Mouse (Mus musculus): Measurements from ENCODE around the gene Pitx2. TPM values are rescaled to one million over a fixed set of nuclear protein-coding genes. Genes with fewer than 3 reads are reported as not detected.

Pitx2 gene
- polyA plus RNA-seq, 1 experiment from 2014 or later, result 0.20 TPM

DNA sequence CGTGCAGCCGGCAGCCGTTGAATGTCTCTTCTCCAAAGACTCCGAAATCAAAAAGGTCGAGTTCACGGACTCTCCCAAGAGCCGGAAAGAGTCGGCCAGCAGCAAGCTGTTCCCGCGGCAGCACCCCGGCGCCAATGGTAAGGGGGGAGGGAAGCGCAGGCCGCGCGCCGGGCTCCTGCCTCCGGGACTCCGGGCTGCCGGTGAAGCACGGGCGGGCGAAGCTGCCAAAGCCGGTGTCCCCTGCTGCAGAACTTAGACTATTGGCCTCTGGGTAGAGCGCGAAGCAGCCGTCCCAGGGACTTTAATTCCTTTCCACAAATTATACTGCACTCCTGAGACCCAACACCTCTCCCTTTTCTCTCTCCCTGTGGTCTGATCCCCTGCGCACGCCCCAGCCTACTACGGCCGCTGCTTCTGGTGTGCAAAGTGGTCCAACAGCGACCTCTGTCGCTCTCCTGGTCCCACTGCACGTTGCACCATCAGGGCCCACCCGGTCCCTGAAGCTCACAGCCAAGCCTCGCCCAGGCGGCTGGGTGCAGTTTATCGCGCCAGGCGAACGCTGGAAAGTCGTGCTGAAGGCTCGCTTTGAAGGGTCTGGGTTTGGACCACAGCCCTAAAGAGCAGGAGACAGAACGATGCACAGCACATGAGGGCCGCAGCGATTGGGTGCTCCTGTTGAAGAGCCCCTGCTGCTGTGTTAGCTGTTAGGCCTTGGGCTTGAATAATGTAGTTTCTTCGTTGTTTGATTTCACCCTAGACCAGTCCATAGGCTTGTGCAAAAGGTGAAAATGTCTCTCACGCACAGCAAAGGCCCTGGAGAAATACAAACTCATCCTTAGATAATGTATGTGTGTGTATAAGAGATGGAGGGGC is 5.0 kb downstream of the Pitx2 start:
- peak; percentile 78 for DNase-seq

DNA sequence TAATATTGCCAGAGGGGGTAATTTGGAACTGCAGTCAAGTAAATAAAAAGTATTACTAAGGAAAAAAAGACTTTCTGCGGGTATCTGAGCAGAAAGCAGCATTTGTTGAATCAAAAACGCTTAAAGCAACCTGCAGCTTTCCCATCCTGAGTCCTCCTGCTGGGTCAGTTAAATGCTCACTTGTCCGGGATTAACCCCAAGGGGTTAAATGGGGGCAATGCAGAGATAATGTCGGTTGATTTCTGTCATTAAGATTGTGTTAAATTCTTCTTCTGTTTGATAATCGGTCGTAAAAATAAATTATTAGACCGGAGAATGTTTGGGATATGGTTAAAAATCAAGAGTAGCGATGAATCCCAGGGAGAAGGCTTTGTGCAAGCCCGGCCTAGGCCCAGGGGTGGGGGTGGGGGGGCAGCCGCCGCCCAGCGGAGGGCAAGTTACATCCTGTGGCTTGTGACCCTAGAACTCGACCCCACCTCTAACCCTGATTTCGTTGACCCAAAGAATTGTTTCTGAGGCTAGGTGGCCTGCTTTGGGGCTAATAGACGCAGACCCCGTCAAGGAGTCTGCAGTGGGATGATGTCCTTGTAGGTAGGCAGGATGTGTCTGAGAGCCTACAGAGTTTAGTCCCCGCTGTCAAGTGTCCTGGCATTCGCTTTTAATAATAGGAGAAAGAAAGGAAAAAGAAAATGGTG is 6.0 kb downstream of the Pitx2 start:
- H3K27me3 ChIP-seq (ENCODE audit: insufficient read depth, low read length), result peaks cover 95% of the 10 kb centered on the region
- WGBS (ENCODE audit: insufficient replicate concordance), result 12% methylated on average over 18 of the region's 18 CpGs

More for the DNA sequence above, 5.0 kb downstream of the Pitx2 start:
- Histone ChIP-seq H3K9ac (replicated peaks) (no peak overlapping the region), H3K27me3 (ENCODE audit: insufficient read depth, low read length) (peaks cover 94% of the 10 kb centered on the region), H3K36me3 (replicated peaks; ENCODE audit: insufficient read depth, low read length) (no peaks in the 10 kb centered on the region), H3K4me1 (ENCODE audit: insufficient read depth) (0 out of 2 replicates have a peak, but pooled peaks cover 3% of the 10 kb centered on the region), H3K9me3 (ENCODE audit: low read length) (no peaks in the 10 kb centered on the region), H3K27ac (ENCODE audit: low read depth) (no peak overlapping the region), H3K4me2 (ENCODE audit: low read depth, low read length) (peak overlapping the region; percentile 70), H3K4me3 (ENCODE audit: low read depth, low read length) (peak overlapping the region; percentile 40)
- peak; percentile 90 for TF ChIP-seq CTCF (IDR thresholded peaks at IDR 0.05; ENCODE audit: low read depth)
- TF ChIP-seq EP300 (IDR thresholded peaks at IDR 0.05; ENCODE audit: low read depth), result no peak
- ATAC-seq, result peak; percentile 83
- WGBS (ENCODE audit: insufficient replicate concordance), result under 1% methylated on average over 48 of the region's 48 CpGs

DNA sequence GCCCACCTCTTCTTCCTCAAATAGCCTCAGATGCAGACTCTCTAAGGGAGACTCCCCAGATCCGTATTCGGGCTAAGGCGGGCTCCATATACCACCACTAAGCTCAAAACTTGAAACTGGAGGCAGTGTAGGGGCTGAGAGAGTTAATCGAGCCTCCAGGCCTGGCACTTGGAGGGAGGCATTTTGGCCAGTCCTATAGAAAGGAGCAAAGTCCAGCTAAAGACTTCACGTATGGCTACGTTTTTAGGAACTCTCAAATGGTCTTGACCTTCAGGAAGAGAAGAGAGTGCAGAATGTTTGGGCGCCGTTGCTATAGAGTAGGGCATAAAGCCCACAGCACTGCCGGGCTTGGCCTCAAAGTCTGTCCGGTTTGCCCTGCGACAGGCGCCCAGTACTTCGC is 7.1 kb downstream of the Pitx2 start:
- Histone ChIP-seq H3K27ac (ENCODE audit: low read depth) (no peak overlapping the region), H3K27me3 (ENCODE audit: insufficient read depth, low read length) (peaks cover 96% of the 10 kb centered on the region)

More for the DNA sequence above, 6.0 kb downstream of the Pitx2 start:
- Histone ChIP-seq H3K36me3 (replicated peaks; ENCODE audit: insufficient read depth, low read length) (no peaks in the 10 kb centered on the region), H3K9ac (replicated peaks) (no peak overlapping the region), H3K9me3 (ENCODE audit: low read length) (no peaks in the 10 kb centered on the region), H3K27ac (ENCODE audit: low read depth) (no peak overlapping the region), H3K4me3 (ENCODE audit: low read depth, low read length) (no peak overlapping the region), H3K4me1 (ENCODE audit: insufficient read depth) (no peaks in the 10 kb centered on the region), H3K4me2 (ENCODE audit: low read depth, low read length) (no peak overlapping the region)
- DNase-seq (no peak), ATAC-seq (no peak)
- TF ChIP-seq EP300 (IDR thresholded peaks at IDR 0.05; ENCODE audit: low read depth), result no peak
- TF ChIP-seq CTCF (IDR thresholded peaks at IDR 0.05; ENCODE audit: low read depth), result no peak

DNA sequence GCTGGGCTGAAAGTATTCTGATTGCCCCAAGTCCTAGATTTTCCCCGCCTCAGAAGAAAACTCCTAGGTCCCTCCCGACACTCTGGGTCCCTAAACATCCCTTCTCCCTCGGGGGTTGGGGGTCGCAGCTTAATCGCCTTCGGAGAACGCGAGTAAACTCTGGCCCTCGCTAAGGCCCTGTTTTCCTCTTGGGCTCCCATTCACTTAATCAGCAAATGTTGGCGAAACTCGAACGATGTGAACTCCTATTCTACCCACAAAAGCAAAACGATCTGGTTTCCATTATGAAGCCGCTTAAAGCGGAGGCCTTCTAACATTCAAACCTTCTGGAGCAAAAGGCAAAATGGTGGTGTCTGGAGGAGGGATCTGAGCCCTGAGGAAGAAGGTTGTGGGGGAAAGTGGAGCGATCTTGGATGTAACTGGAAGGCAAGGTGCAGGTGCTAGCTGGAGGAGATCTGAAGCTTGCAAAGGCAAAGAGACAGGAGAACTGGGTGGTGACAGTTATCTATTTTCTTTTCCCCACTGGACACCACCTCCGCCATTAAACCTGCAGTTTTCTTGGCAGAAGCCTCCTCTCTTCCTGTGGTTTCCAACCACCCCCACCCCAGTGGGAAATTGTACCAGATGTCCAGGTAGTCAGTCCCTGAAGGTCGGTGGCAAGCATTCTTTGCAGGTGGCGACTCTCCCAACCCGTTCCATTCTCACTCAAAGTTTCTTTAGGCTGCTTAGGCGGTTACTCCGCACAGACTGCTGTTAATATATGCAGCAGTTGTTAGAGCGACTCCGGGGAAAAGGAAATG is 7.8 kb downstream of the Pitx2 start:
- TF ChIP-seq CTCF (IDR thresholded peaks at IDR 0.05; ENCODE audit: low read depth), result no peak
- TF ChIP-seq EP300 (IDR thresholded peaks at IDR 0.05; ENCODE audit: low read depth), result no peak
- Histone ChIP-seq H3K4me2 (ENCODE audit: low read depth, low read length) (no peak overlapping the region), H3K27ac (ENCODE audit: low read depth) (no peak overlapping the region), H3K9me3 (ENCODE audit: low read length) (no peaks in the 10 kb centered on the region), H3K4me3 (ENCODE audit: low read depth, low read length) (no peak overlapping the region), H3K9ac (replicated peaks) (no peak overlapping the region), H3K36me3 (replicated peaks; ENCODE audit: insufficient read depth, low read length) (no peaks in the 10 kb centered on the region), H3K4me1 (ENCODE audit: insufficient read depth) (no peaks in the 10 kb centered on the region), H3K27me3 (ENCODE audit: insufficient read depth, low read length) (peaks cover 96% of the 10 kb centered on the region)
- 5% methylated on average over 24 of the region's 24 CpGs for WGBS (ENCODE audit: insufficient replicate concordance)
- DNase-seq (no peak), ATAC-seq (no peak)

More for the DNA sequence above, 7.1 kb downstream of the Pitx2 start:
- no peak overlapping the region for H3K4me2 ChIP-seq (ENCODE audit: low read depth, low read length)
- H3K4me3 ChIP-seq (ENCODE audit: low read depth, low read length), result no peak overlapping the region
- TF ChIP-seq CTCF (IDR thresholded peaks at IDR 0.05; ENCODE audit: low read depth), result no peak
- no peak for TF ChIP-seq EP300 (IDR thresholded peaks at IDR 0.05; ENCODE audit: low read depth)
- no peaks in the 10 kb centered on the region for H3K4me1 ChIP-seq (ENCODE audit: insufficient read depth)
- H3K9me3 ChIP-seq (ENCODE audit: low read length), result no peaks in the 10 kb centered on the region
- 2% methylated on average over 13 of the region's 13 CpGs for WGBS (ENCODE audit: insufficient replicate concordance)
- H3K9ac ChIP-seq (replicated peaks), result no peak overlapping the region
- ATAC-seq (no peak), DNase-seq (no peak)
- no peaks in the 10 kb centered on the region for H3K36me3 ChIP-seq (replicated peaks; ENCODE audit: insufficient read depth, low read length)

DNA sequence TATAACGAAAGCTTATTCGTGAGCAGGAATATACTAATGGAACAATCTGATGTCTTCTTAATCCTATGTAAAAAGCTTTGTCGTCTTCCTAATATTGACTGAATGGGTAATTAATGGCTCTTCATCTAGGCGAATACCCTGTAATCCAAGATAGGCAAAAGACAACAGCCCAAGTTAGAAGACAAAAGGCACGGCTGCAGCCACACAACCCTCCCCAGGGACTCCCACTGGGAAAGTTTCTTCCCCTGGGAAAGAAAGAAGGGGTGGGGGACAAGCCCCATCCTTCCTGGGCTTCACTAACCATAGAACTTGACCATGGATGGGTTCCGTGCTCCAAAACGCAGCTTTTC is 8.3 kb downstream of the Pitx2 start:
- Histone ChIP-seq H3K9ac (replicated peaks) (no peak overlapping the region), H3K4me3 (ENCODE audit: low read depth, low read length) (no peak overlapping the region), H3K9me3 (ENCODE audit: low read length) (no peaks in the 10 kb centered on the region), H3K27ac (ENCODE audit: low read depth) (no peak overlapping the region), H3K27me3 (ENCODE audit: insufficient read depth, low read length) (peaks cover 95% of the 10 kb centered on the region), H3K4me1 (ENCODE audit: insufficient read depth) (no peaks in the 10 kb centered on the region), H3K4me2 (ENCODE audit: low read depth, low read length) (no peak overlapping the region), H3K36me3 (replicated peaks; ENCODE audit: insufficient read depth, low read length) (no peaks in the 10 kb centered on the region)
- ATAC-seq, result no peak
- DNase-seq, result no peak
- WGBS (ENCODE audit: insufficient replicate concordance), result 6% methylated on average over 7 of the region's 7 CpGs
- TF ChIP-seq CTCF (IDR thresholded peaks at IDR 0.05; ENCODE audit: low read depth) (no peak), EP300 (IDR thresholded peaks at IDR 0.05; ENCODE audit: low read depth) (no peak)

DNA sequence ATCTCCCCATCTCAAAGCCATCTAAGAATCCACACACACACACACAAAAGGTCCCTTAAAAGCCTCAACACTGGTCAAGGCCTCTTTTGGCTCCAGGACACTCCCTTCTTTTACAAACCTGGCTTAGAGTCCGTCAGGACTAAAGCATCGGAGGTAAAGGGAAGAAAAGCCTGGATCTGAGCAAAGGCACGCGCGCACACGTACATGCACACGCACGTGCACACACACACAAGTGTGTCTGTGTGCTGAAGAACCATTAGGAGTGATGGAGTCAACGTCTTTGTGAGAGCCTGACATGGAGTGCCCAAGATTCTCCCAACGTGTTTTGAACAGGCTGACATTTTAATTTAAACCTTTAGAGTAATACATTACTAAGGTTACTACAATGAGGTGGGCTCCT is 8.7 kb downstream of the Pitx2 start:
- DNase-seq (no peak), ATAC-seq (no peak)
- Histone ChIP-seq H3K9ac (replicated peaks) (no peak overlapping the region), H3K27ac (ENCODE audit: low read depth) (no peak overlapping the region), H3K4me1 (ENCODE audit: insufficient read depth) (no peaks in the 10 kb centered on the region), H3K4me2 (ENCODE audit: low read depth, low read length) (no peak overlapping the region), H3K9me3 (ENCODE audit: low read length) (no peaks in the 10 kb centered on the region), H3K27me3 (ENCODE audit: insufficient read depth, low read length) (peaks cover 95% of the 10 kb centered on the region), H3K4me3 (ENCODE audit: low read depth, low read length) (no peak overlapping the region), H3K36me3 (replicated peaks; ENCODE audit: insufficient read depth, low read length) (no peaks in the 10 kb centered on the region)
- no peak for TF ChIP-seq CTCF (IDR thresholded peaks at IDR 0.05; ENCODE audit: low read depth)
- TF ChIP-seq EP300 (IDR thresholded peaks at IDR 0.05; ENCODE audit: low read depth), result no peak
- WGBS (ENCODE audit: insufficient replicate concordance), result 7% methylated on average over 10 of the region's 10 CpGs

Measured in liver, postnatal 0 days (tissue).